Mouse (Mus musculus): ENCODE measurements around the gene Gpkow.

The Gpkow gene

GRCm38 (mm10) chrX:7750432-7751116 is 53.6 kb downstream of the Gpkow start, which contains the start of gene Ccdc120:
Gene Ccdc120 (minus strand): TSS chrX:7750905.
- no peak for DNase-seq

- DNase-seq, result peak in 1 of 2 experiments; percentile 55
Measured at GRCm38 (mm10) chrX:7753627-7754026, 56.7 kb downstream of the Gpkow start.

Measured in B cell, adult 2 months (primary cell).